Mouse (Mus musculus) A20 (cell line): ENCODE results near the gene Gm45015.
"Not testable (repeated sequence)": the region's sequence is repeated elsewhere in the genome, so short reads cannot be mapped to it uniquely, and the experiment has no call there.

Experiments used
- DNase-seq: peaks from one replicate; pipeline ENCODE4 v3.0.0-alpha.2; 2011; ENCODE audit warnings: low read depth, low spot score

Gm45015 gene

DNA sequence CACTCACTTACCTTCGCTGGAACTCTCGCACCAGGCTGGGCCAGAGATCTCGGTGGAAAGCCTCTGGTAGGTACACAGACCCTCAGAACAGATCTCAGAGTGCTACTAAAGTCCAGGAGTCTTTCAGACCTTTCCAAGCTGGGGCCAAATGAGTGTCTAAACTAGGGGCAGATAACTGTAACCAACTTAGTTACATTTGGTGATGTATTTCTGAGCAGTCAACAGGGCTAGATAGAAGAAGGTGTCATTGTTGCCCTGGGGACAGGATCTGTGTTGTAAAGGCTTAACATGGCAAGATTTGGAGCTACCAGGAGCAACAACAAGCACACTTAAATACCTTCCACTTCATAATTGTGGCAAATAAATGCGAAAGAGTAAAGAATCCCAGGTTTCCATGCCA, at the start of gene Gm45015:
TSS of gene Gm45015 (minus strand) at position 101 of the 400 bp plus-strand sequence.
- no peak for DNase-seq

DNA sequence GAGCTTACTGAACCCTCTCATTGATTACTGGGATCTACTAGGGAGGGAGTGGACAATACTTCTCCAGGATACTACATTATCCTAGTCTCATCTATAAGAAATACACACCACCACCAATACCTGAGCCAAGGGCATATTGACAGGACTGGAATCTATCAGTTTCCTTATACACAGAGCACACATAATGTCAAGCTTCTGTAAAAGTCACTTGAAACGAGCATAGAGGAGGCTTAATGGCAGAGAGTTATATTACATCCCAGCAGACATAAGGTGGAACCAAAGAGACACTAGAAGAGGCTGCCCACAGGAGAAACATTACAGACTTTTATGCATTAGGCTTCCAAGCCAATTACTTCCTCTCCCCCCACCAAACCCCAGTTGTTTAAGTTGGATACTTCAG, 48.3 kb upstream of the Gm45015 start:
- DNase-seq, result no peak

DNA sequence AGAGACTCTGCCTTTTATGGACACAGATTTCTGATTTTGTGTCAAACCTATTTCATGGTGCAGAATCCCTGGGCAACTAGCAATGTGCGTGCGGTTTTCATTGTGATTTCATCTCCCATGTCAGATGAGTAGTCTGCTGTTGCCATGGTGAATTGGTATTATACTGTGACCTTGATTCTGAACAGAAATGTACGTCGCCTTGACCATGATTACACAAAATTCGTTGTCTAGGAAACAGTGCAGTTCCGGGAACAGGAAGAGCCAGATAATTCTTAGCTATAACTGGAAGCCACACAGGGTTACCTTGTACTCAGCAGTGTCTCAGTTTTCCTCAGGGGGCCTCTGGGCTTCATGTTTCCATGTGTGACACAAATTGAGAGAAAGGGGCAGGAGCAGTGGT, 47.8 kb upstream of the Gm45015 start:
- no peak for DNase-seq

DNA sequence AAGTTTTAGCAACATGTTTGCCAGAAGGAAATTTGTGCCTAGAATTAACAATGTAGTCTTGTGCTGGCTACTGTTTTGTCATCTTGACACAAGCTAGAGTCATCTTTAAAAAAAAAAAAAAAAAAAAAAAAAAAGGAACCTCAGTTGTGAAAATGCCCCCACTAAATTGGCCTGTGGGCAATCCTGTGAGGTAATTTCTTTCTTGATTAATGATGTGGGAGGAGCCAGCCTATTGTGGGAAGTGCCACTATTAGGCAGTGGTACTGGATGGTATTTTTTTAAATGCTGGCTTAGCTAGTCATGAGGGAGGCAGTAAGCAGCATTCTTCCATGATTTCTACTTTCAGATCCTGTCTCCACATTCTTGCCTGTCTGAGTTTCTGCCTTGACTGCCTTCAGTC, 26.7 kb upstream of the Gm45015 start:
- peak; percentile 7 for DNase-seq

DNA sequence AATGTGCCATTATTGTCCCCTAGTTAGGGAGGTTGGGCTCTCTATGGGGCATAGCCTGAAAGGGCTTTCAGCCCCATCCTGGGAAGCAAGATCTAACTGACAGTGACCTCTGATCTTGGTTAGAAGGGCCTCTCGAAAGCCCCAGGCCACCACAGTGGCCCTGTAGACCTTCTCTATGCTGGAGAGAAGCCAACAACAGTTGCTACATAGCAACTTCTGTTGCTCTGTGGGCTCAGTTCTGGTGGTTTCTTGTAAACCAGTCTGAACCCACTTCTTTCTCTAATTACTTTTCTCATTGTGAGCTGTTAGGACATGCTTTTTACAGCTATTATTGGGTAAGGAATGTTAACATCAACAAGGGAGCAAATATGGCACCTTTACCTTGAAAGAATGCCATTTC, 20.1 kb upstream of the Gm45015 start:
- DNase-seq, result no peak

DNA sequence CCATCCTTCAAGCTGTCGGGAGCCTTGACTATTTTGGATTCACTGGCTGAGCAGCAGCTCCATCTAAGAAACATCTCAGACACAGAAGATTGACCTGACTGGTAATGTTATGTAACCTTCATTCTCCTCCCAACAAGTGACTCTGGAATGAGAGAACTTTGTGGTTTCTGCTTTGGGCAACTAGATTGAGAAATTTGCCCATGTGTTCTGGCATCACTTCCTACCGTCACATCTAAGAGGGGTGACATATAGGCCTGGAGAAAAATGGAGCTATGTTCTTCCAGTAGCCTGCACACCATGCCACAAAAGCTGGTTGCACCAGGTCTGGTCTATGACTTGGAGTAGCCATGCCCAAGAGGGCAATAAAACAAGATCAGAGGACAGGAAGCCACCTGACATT, 19.5 kb upstream of the Gm45015 start:
- DNase-seq, result no peak

DNA sequence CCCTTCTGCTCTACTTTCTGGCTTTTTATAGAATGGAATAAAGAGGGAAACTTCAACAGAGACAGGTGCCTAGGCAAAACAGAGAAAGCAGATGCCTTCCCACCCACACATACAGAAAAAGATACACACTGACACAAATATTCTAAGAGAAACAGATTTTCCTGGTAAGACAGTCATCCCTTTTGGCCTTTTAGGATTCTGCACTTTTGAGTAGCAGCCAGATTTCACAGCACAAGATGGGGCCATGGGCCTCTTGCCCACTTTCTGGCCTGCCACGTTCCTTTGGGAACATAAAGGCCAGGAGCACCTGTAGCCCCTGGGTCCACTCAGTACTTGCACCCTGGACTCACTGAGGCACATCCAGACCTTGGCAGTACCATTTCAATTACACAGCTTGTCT, 7.7 kb upstream of the Gm45015 start:
- no peak for DNase-seq

DNA sequence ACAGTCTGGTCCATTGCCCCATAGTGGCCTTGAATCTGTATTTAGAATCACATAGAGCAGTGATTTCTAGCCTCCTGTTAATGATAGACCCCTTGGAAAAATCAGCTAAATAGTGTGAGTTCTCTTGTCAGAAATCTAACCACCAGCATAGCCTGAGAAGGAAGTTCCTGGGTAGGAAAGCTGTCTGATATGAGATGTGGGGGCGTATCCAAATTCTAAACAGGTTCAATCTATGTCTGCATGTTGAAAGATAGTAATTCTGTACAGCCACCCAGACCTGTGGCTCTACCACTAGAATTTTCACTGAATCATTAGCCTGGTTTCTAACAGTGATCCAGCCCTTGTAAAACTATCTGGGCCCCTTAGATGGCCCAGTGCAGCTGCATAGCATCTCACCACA, 7.2 kb upstream of the Gm45015 start:
- DNase-seq, result no peak

DNA sequence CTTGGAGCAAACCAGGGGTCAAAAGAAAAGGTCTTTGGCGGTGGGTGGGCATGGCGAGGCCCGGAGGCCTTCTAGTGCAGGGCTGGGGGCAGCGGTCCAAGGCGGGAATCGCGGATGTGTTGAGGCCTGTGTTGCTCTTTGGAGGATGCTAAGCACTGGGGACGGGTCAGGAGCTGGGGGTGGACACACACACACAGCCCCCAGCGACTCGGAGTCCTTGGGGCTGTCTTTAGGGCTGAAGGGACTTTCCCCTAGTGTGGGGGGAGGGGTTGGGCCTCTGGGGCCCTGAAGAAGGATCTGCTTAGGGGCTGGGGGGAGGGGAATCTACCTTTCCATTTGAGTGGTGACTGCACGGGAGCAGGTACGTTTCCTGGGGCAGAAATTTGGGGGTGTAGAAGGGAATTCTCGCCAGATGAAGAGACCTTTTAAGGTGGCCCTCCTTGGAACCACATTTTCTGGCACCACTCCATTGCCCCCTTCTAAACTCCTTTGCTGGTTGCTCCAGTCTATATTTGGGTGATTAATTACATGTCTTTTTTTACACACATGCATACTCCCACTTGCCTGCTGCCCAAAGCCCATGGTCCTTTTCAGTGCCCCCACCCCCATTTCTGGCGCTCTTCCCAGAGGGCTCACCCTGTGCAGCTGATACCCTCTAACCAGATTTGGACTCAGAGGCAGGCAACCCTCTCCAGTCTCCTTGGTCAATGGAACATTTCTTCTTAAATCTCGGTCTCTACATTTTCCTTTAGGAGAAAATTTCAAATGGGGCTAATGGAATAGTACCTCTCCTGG, 6.5 kb upstream of the Gm45015 start:
- peak; percentile 59 for DNase-seq

DNA sequence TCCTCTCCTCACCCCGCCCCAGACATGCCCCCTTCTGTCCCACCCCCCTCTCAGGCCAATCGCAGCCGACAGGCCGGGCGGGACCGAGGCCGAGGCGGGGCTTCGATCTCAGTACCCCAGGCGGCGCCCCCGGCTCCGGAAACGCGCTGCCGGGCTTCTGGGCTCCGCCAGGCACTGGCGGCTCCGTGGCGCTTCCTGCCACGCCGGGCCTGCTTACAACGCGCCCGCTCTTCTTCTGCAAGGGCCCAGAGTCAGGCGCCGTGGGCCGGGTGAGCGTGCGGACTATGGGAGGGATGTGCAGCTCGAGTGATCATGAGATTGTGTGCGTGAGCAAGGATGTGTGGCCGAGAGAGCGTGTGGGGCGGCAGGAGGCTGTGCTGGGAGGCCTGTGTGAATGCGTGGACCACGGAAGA, 5.8 kb upstream of the Gm45015 start, which contains the start of gene Zfp275:
TSS of gene Zfp275 (plus strand) at position 139 of the 413 bp plus-strand sequence.
- DNase-seq, result peak; percentile 79

DNA sequence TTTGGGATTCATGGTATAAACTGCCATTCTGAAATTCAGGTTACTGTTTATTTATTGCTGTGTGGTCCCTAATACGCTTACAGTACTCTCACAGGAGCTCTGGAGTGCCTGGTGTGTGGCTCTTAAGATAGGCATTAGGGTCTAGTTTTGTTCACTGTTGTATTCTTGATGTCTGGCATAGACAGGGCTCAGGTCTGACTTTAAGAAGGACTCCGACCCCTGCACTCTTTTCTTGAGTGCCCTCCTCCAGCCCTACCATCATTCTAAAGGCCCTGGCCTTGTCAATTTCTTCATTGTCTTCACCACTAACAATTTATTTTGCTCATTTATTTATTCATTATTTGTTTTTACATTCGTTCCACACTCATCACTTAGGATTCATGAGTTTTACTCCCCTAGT, 5.4 kb upstream of the Gm45015 start:
- DNase-seq, result no peak

DNA sequence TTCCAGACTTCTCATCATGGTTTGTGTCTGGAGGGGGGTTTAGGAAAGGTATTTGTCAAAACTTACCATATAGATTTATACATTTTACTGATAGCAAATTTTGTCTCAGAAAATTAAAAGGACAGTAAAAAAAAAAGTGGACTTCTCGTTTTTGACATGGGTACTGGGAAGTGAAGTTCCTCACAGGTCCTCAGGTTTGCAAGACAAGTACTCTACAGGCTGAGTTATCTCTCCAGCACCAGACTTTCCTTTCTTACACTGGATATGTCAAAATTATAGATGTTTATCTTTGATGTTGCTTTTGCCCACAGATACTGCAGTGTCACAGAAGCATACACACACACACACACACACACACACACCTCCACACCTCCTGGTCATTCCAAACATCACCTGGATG, 4.8 kb upstream of the Gm45015 start:
- no peak for DNase-seq

DNA sequence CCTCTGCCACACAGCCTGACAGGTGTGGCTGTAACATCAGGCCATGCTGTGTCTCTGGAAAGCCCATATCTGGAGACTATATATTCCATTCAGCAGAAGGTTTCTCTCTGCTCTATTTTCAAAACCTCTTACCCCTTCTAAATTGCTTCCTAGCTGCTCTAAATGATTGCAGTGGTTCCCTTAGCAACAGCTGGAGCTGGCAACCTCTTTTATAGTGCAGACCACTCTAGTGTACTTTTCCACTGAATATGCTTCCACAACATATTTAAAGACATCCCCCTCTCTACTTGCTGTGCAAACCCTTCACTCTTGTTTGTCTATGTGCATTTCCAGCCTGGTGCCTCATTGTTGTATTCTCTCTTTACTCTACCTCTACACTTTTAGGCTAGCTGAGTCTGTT, 3.1 kb downstream of the Gm45015 start:
- no peak for DNase-seq

DNA sequence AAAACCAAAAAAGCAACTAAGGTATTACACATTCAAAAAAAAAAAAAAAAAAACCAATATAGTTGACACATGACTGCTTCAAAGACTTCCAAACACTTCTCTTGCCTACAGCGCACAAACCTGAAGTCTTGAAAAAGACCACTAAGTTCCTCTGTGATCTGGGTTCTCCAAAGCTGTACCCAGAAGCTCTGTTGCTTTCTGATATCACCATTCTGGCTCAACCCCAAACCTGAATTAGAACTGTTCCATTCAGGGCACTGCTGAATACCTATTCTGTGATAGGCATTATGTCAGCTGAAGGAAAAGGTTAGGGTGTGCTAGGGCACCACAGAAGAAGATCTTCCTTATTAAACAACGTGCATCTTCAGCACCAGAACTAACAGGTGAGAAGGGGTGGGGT, 9.4 kb downstream of the Gm45015 start:
- no peak for DNase-seq

DNA sequence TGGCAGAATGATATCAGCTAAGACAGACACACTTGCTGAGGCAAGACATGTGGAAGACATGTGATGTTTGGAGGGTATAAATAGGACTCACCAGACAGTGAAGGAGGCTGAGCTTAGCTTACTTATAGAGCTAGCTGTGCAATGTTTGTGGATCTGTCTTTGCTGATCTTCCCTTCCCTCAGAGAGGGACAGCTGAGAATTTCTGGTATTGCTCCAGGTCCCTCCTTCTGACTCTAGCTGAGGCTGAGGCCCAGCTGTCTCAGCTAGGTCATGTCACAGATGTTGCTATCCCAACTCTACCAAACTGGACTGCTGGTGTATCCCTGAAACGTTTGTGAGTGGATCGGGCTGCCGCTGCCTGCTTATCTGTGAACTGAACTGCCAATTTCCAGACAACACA, 15.6 kb downstream of the Gm45015 start:
- no peak for DNase-seq

DNA sequence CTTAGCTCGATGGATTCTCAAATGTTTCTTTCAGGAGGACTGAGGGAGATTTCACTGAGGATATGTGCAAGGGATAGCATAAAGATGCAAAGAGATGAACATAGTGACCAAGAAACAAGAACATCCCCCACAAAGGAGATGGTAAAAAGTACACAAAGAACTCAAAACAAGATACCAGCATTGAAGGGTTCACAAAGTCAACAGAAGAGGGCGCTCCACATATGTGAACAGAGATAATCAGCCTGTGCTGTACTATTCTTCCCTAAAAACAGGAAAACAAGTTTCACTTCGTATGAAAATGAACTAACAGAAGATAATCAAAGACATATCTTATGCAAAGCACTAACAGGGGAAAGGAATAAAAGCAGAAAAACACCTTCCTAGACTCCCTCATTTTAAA, 24.1 kb downstream of the Gm45015 start:
- peak; percentile 43 for DNase-seq

DNA sequence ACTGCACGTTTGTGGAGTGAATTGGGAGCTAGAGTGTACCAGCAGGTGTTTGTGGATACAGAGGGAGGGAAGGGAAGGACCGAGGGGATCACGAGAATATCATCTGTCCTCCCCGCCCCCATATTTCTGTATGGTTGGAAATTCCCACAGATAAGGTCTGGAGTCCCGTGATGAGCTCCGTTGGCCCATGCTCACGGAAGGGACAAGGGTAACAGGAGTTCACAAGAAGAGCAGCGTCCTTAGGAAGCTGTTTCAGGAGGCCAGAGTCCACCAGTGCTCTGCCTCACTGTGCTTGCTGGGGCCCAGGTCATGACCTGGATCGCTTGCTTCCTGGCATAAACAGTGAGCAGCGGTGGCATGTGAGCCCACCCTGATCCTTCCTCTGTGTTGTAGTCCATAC, 40.9 kb downstream of the Gm45015 start:
- DNase-seq, result not testable (repeated sequence)

DNA sequence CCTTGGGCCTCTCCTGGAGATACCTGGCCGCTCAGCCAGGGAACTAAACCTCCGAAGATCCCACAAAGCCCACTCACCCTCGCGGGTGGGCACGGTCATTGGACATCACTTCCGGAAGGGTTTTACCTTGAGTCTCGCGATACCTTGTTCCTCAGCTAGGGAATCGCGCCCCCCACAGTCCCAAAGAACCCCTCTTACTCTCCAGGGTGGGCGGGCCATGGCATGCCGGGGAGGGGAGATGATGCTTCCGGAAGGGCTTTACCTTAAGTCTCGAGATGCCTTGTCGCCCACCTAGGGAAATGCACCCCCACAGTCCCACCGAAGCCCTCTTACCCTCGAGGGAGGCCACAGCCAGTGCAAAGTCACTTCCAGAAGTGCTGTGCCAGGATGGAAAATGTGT, 43.8 kb downstream of the Gm45015 start, which contains the start of the genes Xlr5a and Xlr5c:
TSS of gene Xlr5a (minus strand) at position 101 of the 400 bp plus-strand sequence.
TSS of gene Xlr5c (minus strand) at position 101 of the 400 bp plus-strand sequence.
- DNase-seq, result not testable (repeated sequence)
